Mouse (Mus musculus): ENCODE measurements around the gene Zfp622.

DNA sequence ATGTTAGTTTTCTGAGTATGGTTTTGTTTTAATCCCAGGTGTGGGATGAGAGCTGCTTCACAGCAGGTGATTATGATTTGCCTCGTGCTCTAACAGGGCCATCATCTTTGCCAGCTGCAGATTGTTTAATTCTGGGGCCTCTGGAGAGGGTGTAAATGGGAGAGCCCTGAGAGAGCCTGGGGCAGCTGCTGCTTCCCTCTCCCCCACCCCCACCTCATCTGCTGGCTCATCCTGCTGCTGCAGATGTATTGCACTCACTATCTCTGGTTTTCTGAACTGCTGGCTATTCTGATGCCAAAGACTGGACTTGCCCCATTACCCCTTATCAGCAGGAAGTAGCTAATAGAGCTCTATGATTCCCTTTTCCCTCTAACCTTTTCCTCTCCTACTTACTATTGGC, 56.4 kb downstream of the Zfp622 start:
- TF ChIP-seq CTCF (IDR thresholded peaks at IDR 0.05; ENCODE audit: borderline replicate concordance, insufficient read depth, low read depth, low read length) (no peak), POLR2A (IDR thresholded peaks at IDR 0.05; ENCODE audit: borderline replicate concordance, insufficient read depth, low read length) (no peak)
